Mouse (Mus musculus) thymus, adult 2 months (tissue): ENCODE data around the gene Gm7030. TPM values are rescaled to one million over a fixed set of nuclear protein-coding genes. Genes with fewer than 3 reads are reported as not detected.
"Not testable (repeated sequence)": the region's sequence is repeated elsewhere in the genome, so short reads cannot be mapped to it uniquely, and the experiment has no call there.

Experiments
- DNase-seq: peaks from one replicate; pipeline ENCODE4 v3.0.0; 2021
- H3K27ac ChIP-seq: fragments of 200-500 bp; 2 replicates; pipeline ENCODE4 v1.5.1; 2012; ENCODE audit warnings: low read length, control low read depth; ENCODE audit not compliant: control insufficient read depth, insufficient read depth
- H3K27me3 ChIP-seq: fragments of 200-500 bp; 2 replicates; pipeline ENCODE4 v1.6.1; 2012; ENCODE audit warnings: mild to moderate bottlenecking, low read length, moderate library complexity, mixed read lengths; ENCODE audit not compliant: control insufficient read depth, insufficient read depth
- H3K36me3 ChIP-seq: fragments of 200-500 bp; 2 replicates; pipeline ENCODE4 v1.6.1; 2012; ENCODE audit warnings: mild to moderate bottlenecking, low read length, moderate library complexity; ENCODE audit not compliant: control insufficient read depth, insufficient read depth
- H3K4me1 ChIP-seq: fragments of 200-500 bp; replicated peaks from 2 replicates; pipeline ENCODE4 v1.6.1; 2012; ENCODE audit warnings: low read length; ENCODE audit not compliant: control insufficient read depth, insufficient read depth
- H3K4me3 ChIP-seq: fragments of 200-500 bp; 2 replicates; pipeline ENCODE4 v1.5.1; 2012; ENCODE audit warnings: mild to moderate bottlenecking, low read length, control low read depth, moderate library complexity; ENCODE audit not compliant: control insufficient read depth, insufficient read depth
- CTCF ChIP-seq: fragments of 200-500 bp; IDR thresholded peaks from 2 replicates; pipeline ENCODE4 v1.5.1; 2012; ENCODE audit warnings: mild to moderate bottlenecking, control low read depth, low read length, moderate library complexity, borderline replicate concordance; ENCODE audit not compliant: control insufficient read depth, poor library complexity, insufficient read depth; ENCODE audit errors: extremely low read depth
- POLR2A ChIP-seq: fragments of 200-500 bp; IDR thresholded peaks from 2 replicates; pipeline ENCODE4 v1.6.1; 2012; ENCODE audit warnings: mild to moderate bottlenecking, low read length, control low read depth, moderate library complexity; ENCODE audit not compliant: control insufficient read depth, poor library complexity, insufficient read depth; ENCODE audit errors: extremely low read depth
- WGBS: fragments of 180-500 bp; shearing (Covaris S2); methylation state at CpG from one replicate; pipeline ENCODE4 v1.1.7; 2018; 5-methylcytosine and 5-hydroxymethylcytosine counted together
- polyA plus RNA-seq: library from polyadenylated mRNA; depleted of rRNA; stranded (reverse); fragments of >200 nt; gene quantifications from 2 replicates; pipeline ENCODE4 v1.2.3, GENCODE M21; 2012; rRNA removed

The Gm7030 gene
- polyA plus RNA-seq: 1.7 and 2.4 TPM in 2 replicates

GRCm38 (mm10) chr17:36128968-36129817 lies at the start of gene Gm7030:
Gene Gm7030 (minus strand): TSS chr17:36129425.
- H3K36me3 ChIP-seq, H3K4me3 ChIP-seq, H3K27me3 ChIP-seq, DNase-seq, H3K27ac ChIP-seq: not testable (repeated sequence)
- H3K4me1 ChIP-seq: peaks cover 42% of the 10 kb centered on the region
- 91% methylated on average over 28 of the region's 28 CpGs for WGBS

- not testable (repeated sequence) for H3K4me1 ChIP-seq, H3K36me3 ChIP-seq, H3K27ac ChIP-seq, H3K27me3 ChIP-seq
- under 1% methylated on average over 40 of the region's 40 CpGs for WGBS
- peak; percentile 32; the same call in 1 of the 2 replicates for TF ChIP-seq POLR2A
- H3K4me3 ChIP-seq: peak overlapping the region; percentile 66
- peak; percentile 61 for DNase-seq
Measured at GRCm38 (mm10) chr17:36178938-36179337, 49.7 kb upstream of the Gm7030 start.

GRCm38 (mm10) chr17:36176132-36176531 lies 46.9 kb upstream of the Gm7030 start:
- not testable (repeated sequence) for H3K27ac ChIP-seq, H3K4me1 ChIP-seq, H3K27me3 ChIP-seq, H3K4me3 ChIP-seq, DNase-seq, H3K36me3 ChIP-seq
- WGBS: no CpG with 5 or more reads among the region's 2 CpGs

- TF ChIP-seq CTCF (no peak), POLR2A (no peak)
- WGBS: 6% methylated on average over 1 of the region's 1 CpGs
- Histone ChIP-seq H3K4me3 (no peak overlapping the region), H3K4me1 (peaks cover 30% of the 10 kb centered on the region), H3K27me3 (peaks cover 4% of the 10 kb centered on the region; the same call in 1 of the 2 replicates), H3K36me3 (no peaks in the 10 kb centered on the region), H3K27ac (no peak overlapping the region; the same call in 1 of the 2 replicates)
- DNase-seq: no peak
Measured at GRCm38 (mm10) chr17:36170287-36170814, 41.1 kb upstream of the Gm7030 start.

GRCm38 (mm10) chr17:36169753-36170152 lies 40.5 kb upstream of the Gm7030 start:
- H3K27ac ChIP-seq: no peak overlapping the region
- no peak for TF ChIP-seq CTCF
- no peak for TF ChIP-seq POLR2A
- no peak overlapping the region for H3K4me3 ChIP-seq
- H3K36me3 ChIP-seq: no peaks in the 10 kb centered on the region
- peaks cover 30% of the 10 kb centered on the region for H3K4me1 ChIP-seq
- DNase-seq: no peak
- H3K27me3 ChIP-seq: peaks cover 4% of the 10 kb centered on the region; the same call in 1 of the 2 replicates

GRCm38 (mm10) chr17:36169094-36169493 lies 39.9 kb upstream of the Gm7030 start:
- H3K27ac ChIP-seq, H3K4me3 ChIP-seq, H3K27me3 ChIP-seq, DNase-seq, H3K36me3 ChIP-seq: not testable (repeated sequence)
- H3K4me1 ChIP-seq: peaks cover 30% of the 10 kb centered on the region
- WGBS: 75% methylated on average over 1 of the region's 1 CpGs

GRCm38 (mm10) chr17:36168039-36168652 lies 38.9 kb upstream of the Gm7030 start, which contains the start of gene Gm8909:
Gene Gm8909 (minus strand): TSS chr17:36168537.
- Histone ChIP-seq H3K4me1 (peaks cover 30% of the 10 kb centered on the region), H3K4me3 (peak within 1 kb of the TSS; percentile 71), H3K27me3 (peaks cover 5% of the 10 kb centered on the region; the same call in 1 of the 2 replicates), H3K27ac (no peak within 1 kb of the TSS), H3K36me3 (no peaks in the 10 kb centered on the region)
- TF ChIP-seq POLR2A (no peak), CTCF (no peak)
- DNase-seq: peak; percentile 30
- WGBS: 6% methylated on average over 63 of the region's 63 CpGs
